Mouse (Mus musculus) liver, embryonic 11.5 days (tissue): ENCODE results near the gene Use1. TPM values are rescaled to one million over a fixed set of nuclear protein-coding genes. Genes with fewer than 3 reads are reported as not detected.

Experiments used
- ATAC-seq: fragments of 200-750 bp; cut with Nextera tagmentation; replicated peaks from 2 replicates; pipeline ENCODE4 v1.8.0; 2017; ENCODE audit warnings: moderate number of reproducible peaks, mild to moderate bottlenecking, moderate TSS enrichment, moderate library complexity; ENCODE audit not compliant: low FRiP score
- DNase-seq: peaks from one replicate; pipeline ENCODE4 v3.0.0-alpha.2; 2017; ENCODE audit warnings: low spot score
- H3K27ac ChIP-seq: fragments of 300-500 bp; sonication (generic); 2 replicates; pipeline ENCODE4 v1.5.1; 2014; ENCODE audit warnings: mild to moderate bottlenecking, low read depth, low read length, control low read depth
- H3K27me3 ChIP-seq: fragments of 300-500 bp; sonication (generic); replicated peaks from 2 replicates; pipeline ENCODE4 v1.6.1; 2014; ENCODE audit warnings: low read length, mixed read lengths; ENCODE audit not compliant: control insufficient read depth, insufficient read depth
- H3K36me3 ChIP-seq: fragments of 300-500 bp; sonication (generic); 2 replicates; pipeline ENCODE4 v1.6.1; 2014; ENCODE audit warnings: mild to moderate bottlenecking, low read length, moderate library complexity, mixed read lengths; ENCODE audit not compliant: control insufficient read depth, insufficient read depth
- H3K4me1 ChIP-seq: fragments of 300-500 bp; sonication (generic); replicated peaks from 2 replicates; pipeline ENCODE4 v1.6.1; 2014; ENCODE audit warnings: low read length, mixed read lengths; ENCODE audit not compliant: control insufficient read depth, insufficient read depth
- H3K4me2 ChIP-seq: fragments of 300-500 bp; sonication (generic); 2 replicates; pipeline ENCODE4 v1.6.1; 2014; ENCODE audit warnings: mild to moderate bottlenecking, control low read depth, moderate library complexity
- H3K4me3 ChIP-seq: fragments of 300-500 bp; sonication (generic); 2 replicates; pipeline ENCODE4 v1.5.1; 2014; ENCODE audit warnings: low read depth, low read length, control low read depth
- H3K9ac ChIP-seq: fragments of 300-500 bp; sonication (generic); 2 replicates; pipeline ENCODE4 v1.6.1; 2014; ENCODE audit warnings: low read depth, low read length, control low read depth
- H3K9me3 ChIP-seq: fragments of 300-500 bp; sonication (generic); 2 replicates; pipeline ENCODE4 v1.6.1; 2016; ENCODE audit warnings: low read length, inconsistent platforms, mixed read lengths; ENCODE audit not compliant: control insufficient read depth
- WGBS: fragments of 180-500 bp; shearing (Covaris S2); extraction: QIAGEN DNeasy Blood & Tissue Kit; methylation state at CpG from one replicate; pipeline ENCODE4 v1.1.7; 2014; 5-methylcytosine and 5-hydroxymethylcytosine counted together
- polyA plus RNA-seq: library from polyadenylated mRNA; unstranded; fragments of >200 nt; fragmentation: Nextera tagmentation; extraction: Ambion mirVana; gene quantifications from 2 replicates; pipeline ENCODE4 v1.2.1, GENCODE M21; 2014

Gene Use1
- polyA plus RNA-seq, 1 experiment from 2014 or later = 97.8 TPM

DNA sequence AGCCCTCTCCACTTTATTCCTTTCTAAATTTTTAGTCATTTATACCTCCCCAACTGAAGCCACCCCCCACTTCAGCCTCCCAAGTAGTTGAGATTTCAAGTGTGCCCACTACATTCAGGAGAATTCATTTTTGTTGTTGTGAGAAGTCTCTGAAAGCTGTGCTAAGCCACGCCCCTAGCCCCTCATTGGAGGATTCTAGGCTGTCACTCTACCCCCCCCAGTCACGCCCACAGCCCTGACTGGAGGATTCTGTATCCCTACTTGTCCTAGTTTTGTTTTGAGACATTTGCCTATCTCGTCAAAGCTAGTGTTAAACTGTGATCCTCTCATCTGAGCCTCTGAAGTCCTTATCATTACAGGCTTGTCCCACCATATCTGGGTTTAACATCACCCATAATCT, 26.2 kb downstream of the Use1 start:
- 0 out of 2 replicates have a peak, but pooled peaks have one; percentile 32 for ATAC-seq
- H3K4me1 ChIP-seq = peaks cover 14% of the 10 kb centered on the region
- no peaks in the 10 kb centered on the region for H3K27me3 ChIP-seq
- no peak for DNase-seq
- H3K4me2 ChIP-seq = peak overlapping the region; percentile 18; the same call in 1 of the 2 replicates
- WGBS = 21% methylated on average over 3 of the region's 3 CpGs
- no peaks in the 10 kb centered on the region for H3K9me3 ChIP-seq
- H3K9ac ChIP-seq = no peak overlapping the region
- H3K27ac ChIP-seq = no peak overlapping the region
- no peaks in the 10 kb centered on the region for H3K36me3 ChIP-seq
- 0 out of 2 replicates have a peak overlapping the region, but pooled peaks have one; percentile 7 for H3K4me3 ChIP-seq

DNA sequence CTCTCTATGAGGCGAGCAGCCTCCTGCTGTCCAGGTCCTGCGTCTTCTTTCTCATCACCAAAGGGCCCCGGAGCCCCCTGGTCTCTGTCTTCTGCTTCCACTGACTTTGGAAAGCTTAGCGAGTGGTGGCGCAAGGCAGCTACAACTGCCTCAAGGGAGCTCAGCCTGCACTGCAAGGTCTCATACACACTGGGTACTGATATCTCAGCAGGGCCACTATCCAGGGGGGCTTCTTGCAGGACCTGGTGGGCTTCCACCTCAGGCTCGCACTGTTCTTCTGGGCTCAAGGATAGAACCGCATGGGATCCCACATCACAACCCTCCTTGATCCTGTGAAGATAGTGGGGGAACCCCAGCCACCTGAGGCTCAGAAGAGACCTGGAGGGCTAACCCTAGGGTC, 27.8 kb downstream of the Use1 start:
- H3K27ac ChIP-seq = no peak overlapping the region
- 0 out of 2 replicates have a peak overlapping the region, but pooled peaks have one; percentile 17 for H3K4me3 ChIP-seq
- H3K27me3 ChIP-seq = no peaks in the 10 kb centered on the region
- WGBS = 78% methylated on average over 7 of the region's 7 CpGs
- no peaks in the 10 kb centered on the region for H3K9me3 ChIP-seq
- peak overlapping the region; percentile 35 for H3K4me2 ChIP-seq
- peaks cover 8% of the 10 kb centered on the region; the same call in 1 of the 2 replicates for H3K36me3 ChIP-seq
- peaks cover 14% of the 10 kb centered on the region for H3K4me1 ChIP-seq
- no peak overlapping the region for H3K9ac ChIP-seq
- ATAC-seq (no peak), DNase-seq (no peak)

DNA sequence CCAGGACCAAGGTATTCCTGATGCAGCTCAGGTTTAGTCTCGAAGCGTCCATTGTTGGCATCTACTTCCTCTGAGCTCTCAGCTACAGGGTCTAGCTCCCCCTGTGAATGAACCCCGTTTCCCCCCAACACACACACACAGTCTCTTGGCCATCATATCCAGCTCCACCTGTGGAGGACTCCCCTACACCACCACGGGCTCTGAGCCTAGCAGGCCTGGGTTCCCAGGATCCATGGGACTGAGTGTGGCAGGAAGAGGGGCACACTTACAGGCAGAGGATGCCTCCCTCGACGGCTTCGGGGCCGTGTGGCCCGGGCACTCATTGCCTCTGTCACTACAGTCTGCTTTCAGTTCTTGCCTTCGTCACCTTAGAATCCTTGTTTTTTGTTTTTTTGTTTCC, 28.4 kb downstream of the Use1 start:
- ATAC-seq (no peak), DNase-seq (no peak)
- 83% methylated on average over 10 of the region's 10 CpGs for WGBS
- Histone ChIP-seq H3K36me3 (peaks cover 11% of the 10 kb centered on the region; the same call in 1 of the 2 replicates), H3K9me3 (no peaks in the 10 kb centered on the region), H3K4me2 (peak overlapping the region; percentile 15), H3K9ac (no peak overlapping the region), H3K4me1 (peaks cover 14% of the 10 kb centered on the region), H3K27ac (no peak overlapping the region; the same call in 1 of the 2 replicates), H3K4me3 (no peak overlapping the region), H3K27me3 (no peaks in the 10 kb centered on the region)

DNA sequence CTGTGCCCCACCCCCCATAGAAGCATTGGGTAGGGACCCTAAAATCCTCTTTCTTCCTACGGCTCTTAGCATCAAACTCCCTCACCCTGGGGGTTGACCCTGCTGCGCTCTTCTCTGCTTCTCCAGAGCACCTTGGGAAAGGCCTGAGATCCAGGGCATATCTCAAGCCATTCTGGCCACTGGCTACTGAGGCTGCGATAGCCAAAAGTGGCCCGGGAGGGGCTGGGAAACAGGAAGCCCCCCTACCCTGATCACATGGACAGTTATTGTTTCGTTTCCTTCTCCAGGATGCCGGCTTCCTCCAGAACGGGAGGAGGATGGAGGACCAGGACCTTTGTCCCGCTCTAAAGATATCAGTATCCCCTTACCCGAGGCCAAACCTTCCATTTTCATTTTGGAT, 29.0 kb downstream of the Use1 start, which contains the start of gene Ushbp1:
Ushbp1 (minus strand) TSS at position 174 of the 400 bp plus-strand sequence.
- Histone ChIP-seq H3K9ac (peak within 1 kb of the TSS; percentile 46), H3K4me2 (peak within 1 kb of the TSS; percentile 94), H3K36me3 (peaks cover 12% of the 10 kb centered on the region; the same call in 1 of the 2 replicates), H3K9me3 (no peaks in the 10 kb centered on the region), H3K4me1 (peaks cover 14% of the 10 kb centered on the region), H3K4me3 (peak within 1 kb of the TSS; percentile 92), H3K27me3 (no peaks in the 10 kb centered on the region), H3K27ac (peak within 1 kb of the TSS; percentile 74)
- DNase-seq (peak; percentile 31), ATAC-seq (no peak)
- 64% methylated on average over 9 of the region's 9 CpGs for WGBS

DNA sequence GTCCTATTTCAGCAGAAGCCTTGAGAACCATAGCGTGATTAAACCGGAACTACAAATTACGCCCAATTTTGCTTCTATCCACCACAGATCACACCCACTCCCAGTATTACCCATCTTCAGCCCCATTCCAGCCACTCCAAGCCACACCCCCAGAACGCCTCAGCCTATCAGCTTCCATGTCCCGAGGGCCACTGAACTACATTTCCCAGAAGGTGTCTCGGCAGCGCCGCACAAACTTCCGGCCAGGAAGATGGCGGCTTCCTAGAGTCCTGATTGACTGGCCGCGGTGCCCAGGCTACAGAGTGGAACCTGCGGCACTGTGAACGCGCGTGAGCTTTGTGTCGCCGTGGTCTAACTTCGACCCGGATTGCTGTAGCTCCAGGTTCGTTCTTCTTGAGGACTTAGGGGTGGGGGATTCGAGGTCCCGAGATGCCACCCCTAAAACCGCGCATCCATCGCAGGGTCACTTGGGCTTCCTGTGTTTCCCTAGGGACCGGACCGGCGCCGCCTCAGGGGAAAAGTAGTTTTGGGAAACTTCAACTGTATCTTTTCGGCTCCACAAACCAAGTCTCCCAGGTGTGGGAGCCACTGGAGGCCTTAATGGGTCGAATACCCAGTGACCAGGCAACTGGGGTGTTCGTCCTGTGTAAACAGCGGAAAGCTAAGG, 30.1 kb downstream of the Use1 start, which contains the start of gene Babam1:
Babam1 (plus strand) TSS at position 223 of the 667 bp plus-strand sequence.
- WGBS = under 1% methylated on average over 34 of the region's 34 CpGs
- no peaks in the 10 kb centered on the region for H3K27me3 ChIP-seq
- peaks cover 13% of the 10 kb centered on the region; the same call in 1 of the 2 replicates for H3K36me3 ChIP-seq
- peak within 1 kb of the TSS; percentile 74 for H3K27ac ChIP-seq
- H3K4me3 ChIP-seq = peak within 1 kb of the TSS; percentile 92
- H3K9me3 ChIP-seq = no peaks in the 10 kb centered on the region
- H3K4me1 ChIP-seq = peaks cover 14% of the 10 kb centered on the region
- peak; percentile 85 for DNase-seq
- H3K4me2 ChIP-seq = peak within 1 kb of the TSS; percentile 94
- H3K9ac ChIP-seq = peak within 1 kb of the TSS; percentile 82
- peak; percentile 96 for ATAC-seq

DNA sequence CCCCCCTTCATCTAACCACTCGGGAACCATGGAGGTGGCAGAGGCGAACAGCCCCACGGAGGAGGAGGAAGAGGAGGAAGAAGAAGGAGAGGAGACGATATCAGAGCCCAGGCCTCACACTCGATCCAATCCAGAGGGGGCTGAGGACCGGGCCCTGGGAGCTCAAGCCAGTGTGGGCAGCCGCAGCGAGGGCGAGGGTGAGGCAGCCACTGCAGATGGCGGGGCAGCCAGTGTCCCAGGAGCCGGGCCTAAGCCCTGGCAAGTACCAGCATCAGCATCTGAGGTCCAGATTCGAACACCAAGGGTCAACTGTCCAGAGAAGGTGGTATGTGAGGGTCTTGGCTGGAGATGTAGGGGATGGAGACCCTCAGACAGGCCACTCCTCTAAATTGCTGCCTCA, 31.1 kb downstream of the Use1 start:
- Histone ChIP-seq H3K27ac (no peak overlapping the region), H3K4me3 (peak overlapping the region; percentile 92), H3K9me3 (no peaks in the 10 kb centered on the region), H3K4me1 (peaks cover 14% of the 10 kb centered on the region), H3K27me3 (no peaks in the 10 kb centered on the region), H3K36me3 (peaks cover 13% of the 10 kb centered on the region; the same call in 1 of the 2 replicates), H3K4me2 (peak overlapping the region; percentile 94), H3K9ac (peak overlapping the region; percentile 82)
- WGBS = 82% methylated on average over 12 of the region's 12 CpGs
- no peak for DNase-seq
- no peak for ATAC-seq

DNA sequence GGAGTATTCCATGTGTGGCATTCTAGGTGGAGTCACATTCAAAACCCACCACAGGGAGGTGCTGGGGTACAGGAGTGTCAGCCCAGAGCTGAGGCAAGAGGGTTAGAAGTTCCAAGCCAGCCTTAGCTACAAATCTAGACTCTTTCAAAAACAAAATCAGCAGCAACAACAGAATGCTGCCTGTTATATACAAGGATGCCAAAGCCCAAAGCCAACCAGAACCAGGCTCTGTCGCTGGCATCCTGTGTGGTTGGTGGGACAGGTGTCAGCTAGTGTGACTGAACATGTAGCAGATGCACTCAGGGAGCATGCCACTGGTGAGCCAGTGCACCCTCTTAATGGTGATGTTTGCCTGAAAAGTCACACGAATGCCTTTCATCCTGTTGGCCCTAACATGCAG, 34.2 kb downstream of the Use1 start:
- Histone ChIP-seq H3K4me3 (no peak overlapping the region), H3K9me3 (no peaks in the 10 kb centered on the region), H3K27ac (no peak overlapping the region), H3K4me2 (no peak overlapping the region), H3K27me3 (no peaks in the 10 kb centered on the region), H3K36me3 (peaks cover 15% of the 10 kb centered on the region), H3K4me1 (peaks cover 12% of the 10 kb centered on the region), H3K9ac (no peak overlapping the region)
- no peak for DNase-seq
- no peak for ATAC-seq
- 89% methylated on average over 2 of the region's 2 CpGs for WGBS

DNA sequence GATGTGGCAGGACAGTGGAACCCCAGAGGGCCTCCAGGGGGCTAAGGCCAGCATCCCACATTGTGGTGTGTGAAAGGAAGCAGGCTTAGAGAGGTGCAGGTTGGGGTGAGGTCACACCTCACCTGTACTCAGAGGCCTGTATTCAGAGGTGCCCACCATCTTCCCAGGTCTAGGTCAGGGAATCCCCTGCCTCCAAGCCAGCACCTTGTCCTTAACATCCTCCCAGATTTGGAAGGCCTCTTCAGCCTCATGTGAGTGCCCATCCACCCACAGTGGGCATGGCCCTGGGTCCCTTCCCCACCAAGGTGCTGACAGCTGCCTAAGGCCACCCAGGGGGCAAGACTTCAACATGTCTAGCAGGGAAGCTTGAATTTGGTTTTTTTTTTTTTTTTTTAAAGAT, 34.8 kb downstream of the Use1 start:
- H3K9ac ChIP-seq = no peak overlapping the region
- no peak overlapping the region for H3K4me2 ChIP-seq
- H3K36me3 ChIP-seq = peaks cover 15% of the 10 kb centered on the region
- no peaks in the 10 kb centered on the region for H3K9me3 ChIP-seq
- H3K27me3 ChIP-seq = no peaks in the 10 kb centered on the region
- no peak overlapping the region for H3K27ac ChIP-seq
- peaks cover 9% of the 10 kb centered on the region for H3K4me1 ChIP-seq
- ATAC-seq (no peak), DNase-seq (no peak)
- H3K4me3 ChIP-seq = no peak overlapping the region
